Mouse (Mus musculus) retina, embryonic 14.5 days (tissue): Measurements from ENCODE around the gene Rps4x.
A peak's percentile ranks its signal among the peaks of the same experiment; 100 is the strongest.

Experiments
- DNase-seq: peaks from one replicate; pipeline ENCODE4 v3.0.0-alpha.2; 2015; ENCODE audit warnings: low spot score

Gene Rps4x

DNA sequence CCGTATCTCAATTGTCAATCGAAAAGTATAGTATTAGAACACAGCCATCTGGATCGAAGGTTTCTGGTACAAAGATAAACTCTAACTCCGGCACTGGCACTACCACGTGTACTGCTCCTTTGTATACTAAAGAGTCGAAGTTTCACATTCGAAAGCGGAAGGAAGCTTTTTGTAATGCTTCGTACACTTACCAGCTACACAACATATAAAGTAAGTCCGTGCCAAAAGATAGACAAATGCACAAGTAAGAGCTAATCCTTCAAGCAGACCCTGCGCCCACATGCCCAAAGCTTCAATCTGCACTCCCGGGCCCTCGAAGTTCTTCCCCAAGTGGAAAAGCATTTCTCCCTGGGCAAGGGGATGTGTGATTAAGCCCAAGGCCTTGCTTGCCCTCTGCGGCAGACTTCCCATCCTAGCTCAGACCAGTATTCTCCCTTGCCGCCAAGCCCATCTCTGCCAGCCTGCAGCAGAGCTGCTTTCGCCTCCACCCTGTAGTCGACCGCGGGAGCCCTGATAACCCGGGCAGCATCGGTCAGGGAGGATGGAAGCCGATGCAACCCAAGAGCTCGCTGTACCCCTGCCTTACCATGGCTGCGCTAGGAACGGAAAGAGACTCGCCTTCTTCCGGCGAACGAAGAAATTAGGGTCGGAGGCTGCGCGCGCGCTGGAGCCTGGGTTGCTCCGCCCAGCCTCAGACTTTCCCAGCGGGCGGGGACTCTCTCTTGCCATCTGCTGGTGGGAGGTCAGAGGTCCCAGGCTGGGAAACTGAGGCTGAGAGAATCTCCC lies at the start of gene Rps4x:
Gene Rps4x (minus strand): TSS at position 683 of the 786 bp plus-strand sequence.
- DNase-seq, result peak; percentile 85

DNA sequence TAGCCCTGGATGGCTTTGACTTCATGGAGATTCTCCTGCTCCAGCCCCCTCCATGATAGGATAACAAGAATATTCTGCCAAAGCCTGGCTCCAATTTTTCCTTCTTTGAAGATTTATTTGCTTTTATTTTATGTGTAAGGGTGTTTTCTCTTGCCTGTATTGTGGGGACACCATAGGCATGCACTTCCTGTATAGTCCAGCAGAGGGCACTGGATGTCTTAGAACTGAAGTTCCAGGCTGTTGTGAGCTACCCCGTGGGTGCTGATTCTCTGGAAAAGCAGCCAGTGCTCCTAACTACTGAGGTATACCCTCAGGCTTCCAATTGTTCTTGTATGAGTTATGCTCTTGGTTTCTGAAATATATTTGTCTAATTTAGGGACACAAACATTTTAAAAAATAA lies 29.9 kb upstream of the Rps4x start:
- peak; percentile 67 for DNase-seq

DNA sequence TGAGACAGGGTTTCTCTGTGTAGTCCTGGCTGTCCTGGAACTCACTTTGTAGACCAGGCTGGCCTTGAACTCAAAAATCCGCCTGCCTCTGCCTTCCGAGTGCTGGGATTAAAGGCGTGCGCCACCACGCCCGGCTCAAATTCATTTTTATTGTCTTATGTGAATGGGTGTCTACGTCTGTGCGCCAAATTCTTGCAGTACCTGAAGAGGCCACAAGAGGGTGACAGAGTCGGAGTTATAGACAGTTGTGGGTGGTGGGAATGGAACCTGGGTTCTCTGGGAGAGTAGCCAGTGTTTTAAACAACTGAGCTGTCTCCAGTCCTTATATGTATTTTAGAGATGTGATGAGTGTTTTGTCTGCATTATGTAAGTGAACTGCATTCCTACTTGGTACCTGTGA lies 26.2 kb upstream of the Rps4x start:
- DNase-seq, result peak; percentile 51

DNA sequence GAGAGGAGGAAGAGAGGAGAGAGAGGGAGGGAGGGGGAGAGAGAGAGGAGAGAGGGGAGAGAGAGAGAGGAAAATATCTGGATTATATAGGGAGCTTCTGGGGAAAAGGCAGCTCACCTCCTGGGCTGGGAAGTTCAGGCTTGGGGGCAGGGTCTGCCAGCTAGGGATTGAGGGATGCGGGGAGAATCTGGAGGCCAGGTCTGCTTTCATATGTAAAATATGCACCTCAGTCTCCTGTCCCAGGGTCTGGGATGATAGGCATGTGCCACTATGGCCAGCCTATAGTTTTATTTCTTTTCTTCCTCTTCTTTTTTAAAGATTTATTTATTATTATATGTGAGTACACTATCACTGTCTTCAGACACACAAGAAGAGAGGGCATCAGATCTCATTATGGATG lies 1.6 kb upstream of the Rps4x start:
- no peak for DNase-seq

DNA sequence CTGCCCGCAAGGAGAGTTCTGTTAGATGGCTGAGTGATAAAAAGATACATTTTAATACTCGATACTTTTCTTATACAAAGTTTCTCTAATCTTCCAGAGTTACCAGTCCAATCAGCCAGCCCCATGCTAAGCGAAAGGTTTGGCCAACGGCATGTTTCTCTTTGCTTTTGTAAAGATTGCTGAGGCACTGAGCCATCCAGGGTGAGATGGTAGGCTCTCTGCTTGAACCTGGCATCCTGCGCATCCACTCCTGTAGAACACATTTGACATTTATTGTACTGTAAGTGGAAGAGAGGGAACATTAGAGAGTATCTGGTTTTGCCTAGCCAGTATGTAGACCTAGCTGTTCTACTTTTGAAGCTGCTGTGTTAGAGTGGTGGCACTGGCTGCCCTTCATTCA lies 387 bp upstream of the Rps4x start:
- no peak for DNase-seq

DNA sequence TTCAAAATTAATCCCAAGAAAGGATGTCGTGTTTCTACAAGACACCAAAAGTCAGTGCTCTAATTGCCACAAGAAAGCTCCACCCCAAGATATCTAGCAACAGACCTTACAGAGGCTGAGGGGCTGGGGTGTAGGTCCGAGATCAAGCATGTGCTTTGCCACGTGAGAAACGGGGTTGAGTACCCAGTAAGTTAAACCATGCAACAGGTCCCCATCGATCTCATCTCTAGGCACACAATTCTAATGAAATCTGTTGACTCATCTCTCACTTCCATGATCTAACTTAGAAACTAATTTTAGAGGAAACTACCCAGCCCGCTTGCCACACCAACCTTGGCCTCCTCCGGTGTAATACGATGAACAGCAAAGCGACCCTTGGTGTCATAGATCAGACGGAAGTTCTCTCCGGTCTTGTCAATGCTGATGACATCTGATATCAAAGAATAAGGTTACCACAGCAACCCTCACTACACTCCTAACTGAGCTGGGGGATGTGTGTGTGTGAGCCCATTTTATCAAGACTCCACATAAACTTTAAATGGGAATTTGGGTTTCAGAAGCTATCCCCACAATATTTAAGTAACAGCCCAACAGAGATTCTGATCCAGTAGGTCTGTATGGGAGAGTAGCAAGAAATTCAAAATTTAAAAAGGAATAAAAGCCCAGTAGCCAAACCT lies 2.0 kb downstream of the Rps4x start:
- DNase-seq, result no peak

DNA sequence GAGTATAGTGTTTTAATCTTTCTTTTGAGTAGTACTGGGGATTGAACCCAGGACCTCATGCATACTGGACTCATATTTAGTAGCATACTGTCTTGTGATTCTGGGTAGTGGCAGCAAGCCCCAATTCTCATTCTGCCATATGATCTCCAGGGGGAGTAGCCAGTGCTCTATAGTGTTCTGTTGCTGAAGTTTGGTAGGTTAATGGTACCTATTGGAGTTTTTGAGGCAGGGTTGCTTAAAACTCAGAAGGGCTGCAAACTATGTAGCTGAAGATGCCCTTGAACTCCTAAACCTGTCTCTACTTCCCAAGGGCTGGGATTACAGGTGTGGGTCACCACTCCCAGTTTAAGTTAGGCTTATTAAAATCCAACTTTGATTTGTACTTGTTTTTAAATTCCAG lies 6.6 kb downstream of the Rps4x start:
- DNase-seq, result no peak

DNA sequence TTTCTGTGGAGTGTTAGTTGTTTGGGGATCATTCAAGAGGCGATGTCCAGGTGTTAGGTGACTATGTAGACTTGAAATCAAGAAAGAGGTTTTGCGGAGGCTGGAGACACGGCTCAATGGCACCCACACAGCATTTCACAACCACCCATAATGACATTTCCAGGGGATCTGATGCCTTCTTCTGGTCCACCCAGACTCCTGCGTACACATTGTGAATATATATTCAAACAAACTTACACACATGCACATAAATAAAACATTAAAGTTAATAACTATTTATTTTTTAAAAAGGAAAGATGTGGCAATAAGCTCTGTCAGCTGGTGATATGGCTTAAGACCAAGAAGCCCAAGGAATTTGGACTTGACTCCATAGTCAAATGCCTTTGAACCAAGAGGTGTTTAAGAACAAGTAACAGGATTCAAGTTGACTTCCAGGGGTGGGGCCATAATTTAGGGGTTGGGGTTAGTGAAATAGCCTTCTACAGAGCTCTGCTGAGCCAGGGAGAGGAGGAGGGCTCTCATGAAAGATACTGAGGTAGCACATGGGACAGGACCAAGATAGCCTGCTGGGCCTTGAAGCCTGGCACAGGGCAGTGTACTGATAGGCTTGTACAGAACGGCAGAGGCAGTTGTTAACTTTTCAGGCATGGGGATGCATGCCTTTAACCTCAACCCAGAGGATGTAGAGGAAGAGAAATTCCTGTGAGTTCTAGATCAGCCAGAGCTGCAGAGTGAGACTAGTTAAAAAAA lies 13.5 kb downstream of the Rps4x start:
- no peak for DNase-seq

DNA sequence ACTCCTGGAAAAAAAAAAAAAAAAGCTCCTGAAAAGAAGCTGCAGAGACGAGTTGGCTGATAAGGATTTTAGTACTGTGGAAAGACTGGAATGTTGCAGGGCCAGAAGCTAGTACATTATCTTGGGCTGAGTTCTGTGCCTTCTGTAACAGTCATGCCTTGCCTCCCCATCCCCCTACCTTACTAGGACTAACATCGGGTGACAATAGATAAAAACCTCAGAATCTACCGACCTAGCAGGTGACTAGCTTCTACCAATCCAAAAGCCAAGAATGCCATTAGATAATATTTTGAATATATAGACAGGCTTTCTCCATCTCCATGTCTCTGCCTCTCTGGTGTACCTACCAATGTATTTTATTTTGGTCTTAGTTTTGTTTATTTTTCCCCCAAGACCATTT lies 18.3 kb downstream of the Rps4x start:
- no peak for DNase-seq

DNA sequence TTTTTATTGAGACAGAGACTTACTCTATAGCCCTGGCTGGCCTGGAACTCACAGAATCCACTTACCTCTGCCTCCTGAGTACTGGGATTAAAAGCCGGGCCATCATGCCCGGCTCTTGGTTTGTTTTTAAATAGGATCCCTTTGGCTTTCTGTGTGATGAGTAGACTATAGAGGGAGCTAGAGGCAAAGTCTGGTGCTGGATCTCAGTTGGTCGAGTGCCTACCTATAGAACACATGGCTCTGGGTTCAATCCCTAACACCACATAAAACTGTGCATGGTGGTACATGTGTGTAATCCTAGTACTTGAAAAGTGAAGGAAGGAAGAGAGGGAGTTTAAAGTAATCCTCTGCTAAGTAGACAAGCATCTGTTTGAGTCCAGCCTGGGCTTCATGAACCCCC lies 19.1 kb downstream of the Rps4x start:
- DNase-seq, result no peak

DNA sequence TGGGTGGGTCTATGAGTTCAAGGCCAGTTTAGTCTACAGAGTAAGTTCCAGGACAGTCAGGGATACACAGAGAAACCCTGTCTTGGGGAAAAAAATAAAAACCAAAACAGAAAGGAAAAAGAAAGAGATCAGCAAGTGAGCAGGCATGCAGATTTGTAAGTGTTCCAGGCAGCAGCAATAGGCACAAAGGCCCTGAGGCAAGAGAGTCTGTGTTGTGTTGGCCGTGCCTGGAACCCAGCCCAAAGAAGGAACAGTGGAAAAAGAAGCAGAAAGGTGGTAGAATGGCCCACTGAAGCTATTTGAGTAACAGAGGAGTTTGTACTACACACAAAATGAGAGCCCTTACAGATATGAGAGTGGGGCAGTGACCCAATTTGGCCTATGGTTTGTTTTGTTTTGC lies 19.5 kb downstream of the Rps4x start:
- DNase-seq, result no peak

DNA sequence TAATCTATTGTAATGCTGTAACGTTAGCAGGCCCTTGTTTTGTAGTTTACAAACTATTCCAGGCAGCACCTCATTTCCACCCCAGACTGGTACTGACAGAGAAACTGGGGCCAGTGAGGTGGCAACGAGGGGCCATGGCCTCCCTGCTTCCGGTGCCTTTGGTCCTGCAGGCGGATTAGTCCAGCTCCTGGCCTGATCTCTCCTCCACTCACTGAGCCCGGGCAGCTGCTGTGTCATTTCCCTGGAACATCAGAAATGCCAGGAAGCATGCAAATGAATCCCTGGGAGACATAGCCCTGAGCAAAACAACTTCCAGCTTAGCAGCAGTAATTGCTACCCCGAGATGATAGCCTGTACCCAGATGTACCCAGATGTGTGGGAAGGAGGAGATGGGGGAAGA lies 22.2 kb downstream of the Rps4x start:
- DNase-seq, result peak; percentile 38

DNA sequence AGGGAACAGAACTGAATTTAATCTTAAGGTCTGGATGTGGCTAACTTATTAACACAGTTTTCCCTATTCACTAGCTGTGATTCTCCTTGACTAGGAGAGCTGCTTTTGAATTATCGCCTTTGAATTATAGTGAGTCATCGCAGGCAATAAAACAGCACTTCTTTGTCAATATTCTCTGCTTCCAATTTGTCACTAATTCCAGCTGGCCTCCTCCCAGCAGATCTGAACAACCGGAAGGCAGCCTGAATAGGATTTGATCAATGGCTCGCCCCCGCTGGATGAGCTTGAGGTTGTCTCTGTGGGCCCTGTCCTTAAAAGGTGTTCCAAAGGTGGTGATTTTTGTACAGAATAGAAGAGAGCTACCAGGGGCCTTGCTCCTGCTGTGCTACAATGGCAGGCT lies 22.7 kb downstream of the Rps4x start:
- no peak for DNase-seq

DNA sequence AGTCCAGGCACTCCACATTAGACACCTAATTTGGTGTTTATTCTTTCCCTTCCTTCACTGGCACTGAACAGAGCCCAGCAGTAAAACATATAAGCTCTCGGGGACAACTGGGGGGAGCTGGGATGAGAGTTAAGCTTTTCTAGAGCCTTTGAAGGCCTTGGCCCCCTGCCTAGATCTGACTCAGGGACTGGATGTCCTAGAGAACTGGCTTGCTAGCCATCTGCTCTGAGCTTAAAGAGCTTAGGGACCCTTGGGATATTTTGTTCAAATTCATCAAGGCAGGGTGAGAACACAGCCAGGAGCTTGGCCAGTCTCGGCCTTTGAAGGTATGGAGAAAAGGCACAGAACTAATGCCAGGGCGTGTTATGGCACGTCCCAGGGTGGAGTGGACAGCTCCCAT lies 25.7 kb downstream of the Rps4x start:
- no peak for DNase-seq

DNA sequence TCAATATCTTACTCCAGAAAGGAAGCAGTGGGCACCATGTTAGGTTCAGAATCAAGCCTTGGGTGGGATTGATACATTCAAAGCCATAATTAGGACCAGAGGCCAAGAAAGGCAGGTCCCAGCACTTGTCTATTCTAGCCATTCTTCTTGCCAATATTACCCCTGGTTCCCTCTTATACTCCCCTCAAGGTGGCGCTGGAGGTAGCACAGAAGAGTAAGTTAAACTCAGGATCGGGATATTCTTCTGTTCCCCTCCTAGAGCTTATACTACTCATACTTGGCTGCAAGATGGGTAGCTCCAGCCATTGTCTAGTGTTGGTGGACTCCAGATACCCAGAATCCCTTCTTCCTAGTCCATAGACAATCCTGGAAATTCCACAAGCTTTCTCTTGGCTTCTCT lies 26.1 kb downstream of the Rps4x start:
- no peak for DNase-seq

DNA sequence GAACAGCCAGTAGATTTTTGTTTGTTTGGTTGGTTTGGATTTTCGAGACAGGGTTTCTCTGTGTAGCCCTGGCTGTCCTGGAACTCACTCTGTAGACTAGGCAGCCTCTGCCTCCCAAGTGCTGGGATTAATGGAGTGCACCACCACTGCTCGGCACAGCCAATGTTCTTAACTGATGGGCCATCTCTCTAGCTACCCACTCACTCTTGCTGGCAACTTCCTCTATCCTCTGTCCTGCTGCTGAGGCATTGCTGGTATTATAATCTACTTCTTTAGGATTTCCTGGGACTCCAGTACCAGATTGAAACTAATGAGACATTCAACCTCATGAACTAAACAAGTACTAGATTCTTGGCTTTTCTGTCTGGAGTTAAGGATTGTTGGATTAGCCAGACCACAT lies 28.7 kb downstream of the Rps4x start:
- no peak for DNase-seq

DNA sequence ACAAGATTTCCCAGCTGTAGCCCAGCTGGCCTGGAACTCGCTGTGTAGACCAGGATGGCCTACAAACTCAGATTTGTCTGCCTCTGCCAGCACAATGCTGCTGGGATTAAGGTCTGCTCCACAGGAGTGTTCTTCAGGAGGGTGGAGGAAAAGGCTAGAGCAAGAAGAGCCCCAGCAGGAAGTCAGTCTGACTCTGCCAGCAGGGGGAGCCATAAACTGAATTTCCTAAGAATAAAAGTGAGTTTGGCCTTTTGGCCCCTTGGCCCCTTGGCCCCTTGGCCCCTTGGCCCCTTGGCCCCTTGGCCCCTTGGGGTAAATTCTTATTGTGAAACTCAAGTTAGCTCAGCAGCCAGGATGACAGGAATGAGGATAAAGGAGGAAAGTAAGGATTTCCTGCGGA lies 29.4 kb downstream of the Rps4x start:
- DNase-seq, result peak; percentile 61

DNA sequence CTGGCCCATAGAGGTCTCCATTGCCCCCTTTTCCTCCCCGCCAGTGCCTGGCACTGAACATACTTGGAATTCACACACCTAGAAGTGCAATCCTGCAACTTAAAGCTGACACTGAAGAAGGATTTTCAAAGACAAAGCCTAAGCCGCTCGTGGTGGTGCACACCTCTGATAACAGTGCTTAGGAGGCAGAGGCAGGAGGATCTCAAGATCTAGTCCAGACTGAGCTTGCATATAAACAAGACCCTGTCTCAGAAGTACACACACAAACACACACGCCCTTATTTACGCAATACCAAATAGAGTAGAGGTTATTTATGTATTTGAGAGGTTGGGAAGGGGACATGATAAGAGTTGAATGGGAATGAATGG lies 31.8 kb downstream of the Rps4x start:
- DNase-seq, result no peak

DNA sequence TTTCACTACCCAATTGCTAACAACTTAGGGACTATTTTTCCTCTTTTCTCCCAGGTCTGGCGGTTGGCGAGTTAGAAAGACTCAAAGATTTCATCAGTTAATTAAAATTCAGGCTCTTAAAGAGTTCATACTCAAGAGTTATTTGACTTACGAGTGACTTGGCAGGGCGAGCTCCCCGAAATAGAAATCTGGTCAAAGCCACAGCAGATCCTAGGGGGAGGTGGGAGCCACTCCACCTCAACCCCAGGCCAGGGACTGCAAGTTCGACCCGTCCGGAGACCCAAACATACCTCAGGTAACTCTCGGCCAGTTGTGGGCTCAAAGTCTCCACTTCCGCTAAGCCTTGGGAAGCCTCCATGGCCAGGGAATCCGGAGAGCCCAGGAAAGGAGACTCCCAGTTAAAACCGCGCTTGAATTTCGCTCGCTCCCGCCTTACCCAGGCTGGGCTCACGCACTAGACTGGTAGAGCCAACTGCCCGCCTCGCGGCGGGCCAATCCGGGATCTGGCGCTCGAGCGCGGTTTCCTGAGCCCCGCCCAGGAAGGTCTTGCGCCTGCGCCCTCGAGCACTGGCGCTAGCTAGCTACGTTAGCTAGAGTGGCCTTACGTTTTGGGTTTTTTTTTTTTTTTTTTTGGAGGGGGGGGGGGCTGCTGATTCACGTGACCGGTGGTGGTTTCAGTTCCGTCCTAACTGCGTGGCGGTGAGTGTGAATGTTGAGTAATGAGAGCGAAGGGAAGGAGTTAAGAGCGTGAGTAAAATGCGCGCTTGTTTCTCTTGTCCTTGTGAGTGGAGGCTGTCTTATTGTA lies 32.4 kb downstream of the Rps4x start, which contains the start of gene Ercc6l:
Gene Ercc6l (minus strand): TSS at position 474 of the 805 bp plus-strand sequence.
- DNase-seq, result peak; percentile 92

DNA sequence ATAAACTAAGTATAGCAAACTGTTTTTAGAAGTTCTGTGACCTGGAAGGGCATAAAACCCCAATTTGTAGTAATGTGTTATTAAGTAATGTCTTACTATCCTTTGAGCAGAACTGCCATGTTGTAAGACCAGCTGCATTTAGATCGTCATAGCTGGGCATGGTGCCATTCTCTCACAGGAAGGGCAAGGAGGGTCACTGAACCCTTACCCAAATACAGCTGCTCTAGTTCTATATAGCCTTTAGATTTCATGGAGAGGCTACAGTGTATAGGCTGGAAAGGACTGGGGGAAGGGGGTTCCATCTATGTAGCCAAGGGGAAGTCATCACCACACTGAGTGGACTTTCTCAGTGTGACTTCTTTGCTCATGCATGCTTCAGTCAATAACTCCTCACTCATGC lies 48.0 kb downstream of the Rps4x start:
- no peak for DNase-seq
